Mouse (Mus musculus): Measurements from ENCODE around the gene Dlx1. TPM values are rescaled to one million over a fixed set of nuclear protein-coding genes. Genes with fewer than 3 reads are reported as not detected.

Gene Dlx1
- polyA plus RNA-seq, 1 experiment from 2014 or later = 69.6 TPM

GRCm38 (mm10) chr2:71530391-71531123, 2.6 kb downstream of the Dlx1 start:
- H3K4me3 ChIP-seq = peak overlapping the region; percentile 65
- WGBS = under 1% methylated on average over 34 of the region's 34 CpGs
- H3K4me1 ChIP-seq = peaks cover 80% of the 10 kb centered on the region
- H3K27me3 ChIP-seq (replicated peaks; ENCODE audit: low read depth, poor library complexity, severe bottlenecking) = peaks cover 100% of the 10 kb centered on the region
- peak; percentile 62 for DNase-seq (ENCODE audit: low spot score)
- no peaks in the 10 kb centered on the region for H3K9me3 ChIP-seq
- H3K27ac ChIP-seq (replicated peaks) = peak overlapping the region; percentile 89
- H3K36me3 ChIP-seq (replicated peaks) = no peaks in the 10 kb centered on the region

DNA sequence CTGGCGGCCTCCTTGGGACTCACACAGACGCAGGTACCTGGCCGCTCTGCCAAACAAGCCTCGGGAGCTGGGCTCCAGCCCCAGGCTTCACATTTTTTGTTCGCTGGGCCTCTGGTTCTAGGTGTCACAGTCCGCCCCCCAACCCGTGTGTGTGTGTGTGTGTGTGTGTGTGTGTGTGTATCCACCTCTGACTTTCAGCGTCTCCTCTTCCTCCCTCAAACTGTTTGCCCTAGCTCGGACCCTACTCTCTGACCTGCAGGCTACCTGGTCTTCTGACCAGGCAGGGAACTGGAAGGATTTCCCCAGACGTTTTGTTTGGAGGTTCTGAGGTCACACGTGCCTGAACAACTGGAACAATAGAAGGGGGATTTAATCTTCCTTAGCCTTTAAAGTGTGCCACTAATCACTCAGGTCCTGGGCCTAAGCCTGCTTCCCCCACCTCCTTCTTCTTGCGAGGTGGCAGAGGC, 3.2 kb downstream of the Dlx1 start:
- no peak for DNase-seq (ENCODE audit: low spot score)
- H3K27ac ChIP-seq (replicated peaks) = peak overlapping the region; percentile 89
- peaks cover 76% of the 10 kb centered on the region for H3K4me1 ChIP-seq
- no peaks in the 10 kb centered on the region for H3K9me3 ChIP-seq
- H3K36me3 ChIP-seq (replicated peaks) = no peaks in the 10 kb centered on the region
- WGBS = under 1% methylated on average over 12 of the region's 12 CpGs
- H3K4me3 ChIP-seq = peak overlapping the region; percentile 65
- peaks cover 100% of the 10 kb centered on the region for H3K27me3 ChIP-seq (replicated peaks; ENCODE audit: low read depth, poor library complexity, severe bottlenecking)

- H3K4me3 ChIP-seq = peak overlapping the region; percentile 65
Measured at GRCm38 (mm10) chr2:71531990-71532970, 4.4 kb downstream of the Dlx1 start.

DNA sequence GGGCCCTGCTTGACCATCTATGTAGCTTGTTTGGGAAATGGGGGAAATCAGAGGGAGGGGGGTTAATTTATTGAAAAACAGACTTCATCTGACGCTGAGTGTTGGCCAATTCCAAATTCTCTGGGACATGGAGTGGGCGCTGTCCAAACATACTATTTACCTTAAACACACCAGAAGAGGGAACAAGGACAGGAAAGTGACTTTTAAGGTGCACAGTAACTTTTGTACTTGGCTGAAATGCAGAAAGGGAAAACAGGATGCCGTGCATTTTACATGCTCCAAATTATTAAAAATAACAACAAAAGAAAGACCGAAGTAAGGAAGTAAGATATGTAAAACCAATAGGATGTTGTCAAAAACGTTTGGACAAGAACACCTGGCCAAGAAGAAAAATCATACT, 5.2 kb downstream of the Dlx1 start:
- peak overlapping the region; percentile 65 for H3K4me3 ChIP-seq
- H3K27ac ChIP-seq (replicated peaks) = peak overlapping the region; percentile 89
- H3K9me3 ChIP-seq = no peaks in the 10 kb centered on the region
- H3K27me3 ChIP-seq (replicated peaks; ENCODE audit: low read depth, poor library complexity, severe bottlenecking) = peaks cover 100% of the 10 kb centered on the region
- H3K4me1 ChIP-seq = peaks cover 80% of the 10 kb centered on the region
- DNase-seq (ENCODE audit: low spot score) = no peak
- WGBS = 6% methylated on average over 5 of the region's 5 CpGs
- no peaks in the 10 kb centered on the region for H3K36me3 ChIP-seq (replicated peaks)

More at GRCm38 (mm10) chr2:71531990-71532970, 4.4 kb downstream of the Dlx1 start:
- Histone ChIP-seq H3K36me3 (replicated peaks) (no peaks in the 10 kb centered on the region), H3K27ac (replicated peaks) (peak overlapping the region; percentile 89), H3K27me3 (replicated peaks; ENCODE audit: low read depth, poor library complexity, severe bottlenecking) (peaks cover 100% of the 10 kb centered on the region), H3K4me1 (peaks cover 76% of the 10 kb centered on the region), H3K9me3 (no peaks in the 10 kb centered on the region)
- under 1% methylated on average over 43 of the region's 43 CpGs for WGBS
- peak; percentile 57 for DNase-seq (ENCODE audit: low spot score)

GRCm38 (mm10) chr2:71534242-71535052, 6.5 kb downstream of the Dlx1 start:
- 1% methylated on average over 20 of the region's 20 CpGs for WGBS
- peak overlapping the region; percentile 89 for H3K27ac ChIP-seq (replicated peaks)
- peak; percentile 68 for DNase-seq (ENCODE audit: low spot score)
- peaks cover 80% of the 10 kb centered on the region for H3K4me1 ChIP-seq
- no peaks in the 10 kb centered on the region for H3K9me3 ChIP-seq
- H3K36me3 ChIP-seq (replicated peaks) = no peaks in the 10 kb centered on the region
- H3K27me3 ChIP-seq (replicated peaks; ENCODE audit: low read depth, poor library complexity, severe bottlenecking) = peaks cover 100% of the 10 kb centered on the region
- H3K4me3 ChIP-seq = peak overlapping the region; percentile 65

- WGBS = under 1% methylated on average over 48 of the region's 48 CpGs
- peak; percentile 83 for DNase-seq (ENCODE audit: low spot score)
- H3K36me3 ChIP-seq (replicated peaks) = peaks cover 22% of the 10 kb centered on the region
- H3K4me3 ChIP-seq = peak overlapping the region; percentile 65
- peaks cover 100% of the 10 kb centered on the region for H3K27me3 ChIP-seq (replicated peaks; ENCODE audit: low read depth, poor library complexity, severe bottlenecking)
- H3K27ac ChIP-seq (replicated peaks) = peak overlapping the region; percentile 91
- H3K4me1 ChIP-seq = peaks cover 87% of the 10 kb centered on the region
- H3K9me3 ChIP-seq = no peaks in the 10 kb centered on the region
Measured at GRCm38 (mm10) chr2:71540611-71541417, 12.9 kb downstream of the Dlx1 start.

DNA sequence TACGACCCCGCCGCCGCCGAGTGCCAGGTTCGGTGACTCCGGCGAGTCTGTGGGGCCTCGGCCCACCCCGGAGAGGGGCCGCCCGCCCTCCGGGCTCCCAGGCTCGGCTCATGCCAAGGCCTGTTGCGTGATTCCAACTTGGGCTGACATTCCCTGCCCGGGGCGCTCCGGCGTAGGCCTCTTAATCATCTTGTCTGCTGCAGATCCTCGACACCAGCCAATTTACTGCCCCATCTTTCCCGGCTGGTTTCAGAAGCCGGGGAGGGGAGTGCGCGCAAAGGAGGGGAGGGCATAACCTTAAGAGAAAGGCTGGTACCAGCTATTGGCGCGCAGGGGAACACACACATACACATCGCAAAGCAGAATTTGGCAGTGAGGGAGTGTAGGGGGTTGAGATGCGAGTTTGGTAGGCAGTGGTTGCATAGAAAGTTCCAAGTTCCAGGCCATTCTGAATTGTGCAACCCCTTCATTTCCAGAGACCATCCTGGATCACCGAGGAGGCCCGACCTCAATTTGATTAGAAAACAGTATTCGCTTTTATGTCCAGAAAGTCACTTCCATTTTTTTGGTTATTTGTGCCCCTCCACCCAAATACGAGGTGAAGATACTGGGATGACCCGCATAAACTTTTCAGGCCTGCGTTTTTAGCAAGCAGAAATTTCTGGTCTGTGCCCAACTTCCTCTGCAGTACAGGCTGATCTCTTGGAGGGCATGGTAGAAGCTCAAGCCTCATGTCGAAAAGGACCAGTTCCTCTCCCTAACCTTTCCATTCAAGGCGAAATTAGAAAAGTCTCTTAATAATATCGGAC, 13.7 kb downstream of the Dlx1 start:
- Histone ChIP-seq H3K27ac (replicated peaks) (peak overlapping the region; percentile 91), H3K9me3 (no peaks in the 10 kb centered on the region), H3K4me1 (peaks cover 88% of the 10 kb centered on the region), H3K27me3 (replicated peaks; ENCODE audit: low read depth, poor library complexity, severe bottlenecking) (peaks cover 100% of the 10 kb centered on the region), H3K36me3 (replicated peaks) (peaks cover 22% of the 10 kb centered on the region), H3K4me3 (peak overlapping the region; percentile 65)
- no peak for DNase-seq (ENCODE audit: low spot score)
- 1% methylated on average over 37 of the region's 37 CpGs for WGBS

DNA sequence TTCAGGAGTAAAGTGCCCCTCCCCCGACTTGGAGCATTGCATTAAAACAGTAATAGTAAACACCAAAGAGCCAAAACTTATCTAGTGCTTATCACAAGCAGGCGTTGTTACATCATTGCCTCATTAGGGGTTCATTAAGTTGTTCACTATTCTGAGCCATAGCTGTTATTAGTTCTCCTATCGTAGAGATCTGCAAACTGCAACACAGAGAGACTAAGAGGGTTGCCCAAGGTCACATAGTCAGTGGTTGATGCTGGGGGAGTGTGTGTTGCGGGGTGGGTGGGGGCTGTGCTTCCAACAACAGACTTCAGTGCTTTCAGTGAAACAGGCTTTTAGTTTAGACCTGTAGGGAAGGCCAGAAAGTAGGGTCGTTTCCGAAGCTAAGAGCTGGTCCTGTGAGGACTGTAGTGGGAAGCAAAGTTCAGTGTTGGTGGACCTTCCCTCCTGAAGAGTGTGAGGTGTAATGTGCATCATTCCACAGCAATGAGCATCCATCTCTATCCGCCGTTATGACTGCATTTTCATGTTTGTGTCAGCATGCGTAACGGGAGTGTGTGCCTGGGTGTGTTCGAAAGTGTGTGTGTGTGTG, 14.4 kb downstream of the Dlx1 start:
- peak overlapping the region; percentile 65 for H3K4me3 ChIP-seq
- H3K9me3 ChIP-seq = no peaks in the 10 kb centered on the region
- H3K4me1 ChIP-seq = peaks cover 89% of the 10 kb centered on the region
- peak overlapping the region; percentile 91 for H3K27ac ChIP-seq (replicated peaks)
- no peak for DNase-seq (ENCODE audit: low spot score)
- peaks cover 99% of the 10 kb centered on the region for H3K27me3 ChIP-seq (replicated peaks; ENCODE audit: low read depth, poor library complexity, severe bottlenecking)
- WGBS = 4% methylated on average over 11 of the region's 11 CpGs
- peaks cover 22% of the 10 kb centered on the region for H3K36me3 ChIP-seq (replicated peaks)

DNA sequence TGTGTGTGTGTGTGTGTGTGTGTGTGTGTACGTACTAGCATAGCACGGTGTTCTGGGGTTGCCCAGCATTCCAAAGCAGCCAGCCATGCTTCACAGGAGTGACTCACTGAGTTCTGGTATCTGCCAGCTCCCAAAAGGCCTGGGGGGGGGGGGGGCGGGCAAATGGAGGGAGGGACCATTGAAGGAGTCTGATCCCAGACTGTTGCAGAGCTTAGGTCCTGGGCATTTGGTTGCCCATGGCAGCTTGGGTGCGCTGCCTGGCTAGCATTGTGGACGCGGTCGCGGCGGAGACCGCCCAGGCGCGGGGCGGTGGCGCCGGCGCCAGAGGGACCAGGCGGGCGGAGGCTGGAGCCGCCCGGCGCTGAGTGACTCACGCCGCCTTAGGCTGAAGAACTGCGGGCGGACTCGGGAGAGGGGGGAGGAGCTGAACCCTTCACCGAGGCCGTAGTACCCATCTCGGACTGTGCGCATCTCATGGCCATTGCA, 14.9 kb downstream of the Dlx1 start:
- Histone ChIP-seq H3K27ac (replicated peaks) (peak overlapping the region; percentile 91), H3K4me1 (peaks cover 85% of the 10 kb centered on the region), H3K36me3 (replicated peaks) (peaks cover 22% of the 10 kb centered on the region), H3K27me3 (replicated peaks; ENCODE audit: low read depth, poor library complexity, severe bottlenecking) (peaks cover 94% of the 10 kb centered on the region), H3K9me3 (no peaks in the 10 kb centered on the region), H3K4me3 (peak overlapping the region; percentile 65)
- peak; percentile 76 for DNase-seq (ENCODE audit: low spot score)
- WGBS = under 1% methylated on average over 30 of the region's 30 CpGs

DNA sequence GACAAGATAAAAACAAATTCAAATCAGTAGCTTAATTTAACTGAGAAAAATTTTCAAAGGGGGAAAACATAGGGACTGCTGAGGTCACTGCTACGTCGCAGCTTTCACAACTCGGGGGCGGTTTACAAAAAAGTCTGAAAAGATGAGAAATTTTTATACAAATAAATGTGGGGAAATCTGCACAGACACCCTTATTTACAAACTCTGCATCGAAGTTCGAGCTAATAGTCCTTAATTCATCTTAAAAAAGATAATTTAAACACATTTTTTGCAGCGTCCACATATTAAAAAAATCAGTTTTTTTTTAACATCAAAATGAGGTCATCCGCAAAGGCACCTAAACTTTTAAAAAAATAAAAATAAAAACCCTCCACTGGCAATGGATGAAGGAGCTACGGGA, 15.6 kb downstream of the Dlx1 start:
- Histone ChIP-seq H3K4me3 (peak overlapping the region; percentile 65), H3K9me3 (no peaks in the 10 kb centered on the region), H3K27ac (replicated peaks) (peak overlapping the region; percentile 91), H3K27me3 (replicated peaks; ENCODE audit: low read depth, poor library complexity, severe bottlenecking) (peaks cover 92% of the 10 kb centered on the region), H3K36me3 (replicated peaks) (peaks cover 22% of the 10 kb centered on the region), H3K4me1 (peaks cover 83% of the 10 kb centered on the region)
- DNase-seq (ENCODE audit: low spot score) = no peak
- WGBS = 2% methylated on average over 9 of the region's 9 CpGs

All from embryonic facial prominence, embryonic 10.5 days (tissue).